Mouse (Mus musculus): ENCODE measurements around the gene Cntn4. TPM values are rescaled to one million over a fixed set of nuclear protein-coding genes. Genes with fewer than 3 reads are reported as not detected.

Cntn4 gene
- total RNA-seq, 2 experiments from 2014 or later = not detected

GRCm38 (mm10) chr6:106740244-106740825, 1062.9 kb downstream of the Cntn4 start:
- no peak for ATAC-seq (replicated peaks; ENCODE audit: low FRiP score, low TSS enrichment, poor library complexity, severe bottlenecking)

GRCm38 (mm10) chr6:106743556-106744233, 1066.2 kb downstream of the Cntn4 start:
- no peak for ATAC-seq (replicated peaks; ENCODE audit: low FRiP score, low TSS enrichment, poor library complexity, severe bottlenecking)

- no peak for ATAC-seq (replicated peaks; ENCODE audit: low FRiP score, low TSS enrichment, poor library complexity, severe bottlenecking)
These were observed 1068.4 kb downstream of the Cntn4 start for GRCm38 (mm10) chr6:106745673-106746394.

GRCm38 (mm10) chr6:106747251-106747650, 1069.8 kb downstream of the Cntn4 start:
- no peak for ATAC-seq (replicated peaks; ENCODE audit: low FRiP score, low TSS enrichment, poor library complexity, severe bottlenecking)

- no peak for ATAC-seq (replicated peaks; ENCODE audit: low FRiP score, low TSS enrichment, poor library complexity, severe bottlenecking)
These were observed 1070.3 kb downstream of the Cntn4 start for GRCm38 (mm10) chr6:106747804-106748203.

Data from megakaryocyte-erythroid progenitor cell, adult 5-6 weeks (primary cell).